Mouse (Mus musculus) left cerebral cortex, adult 9 months (tissue): Measurements from ENCODE around the gene Nfe2l2.

Experiments
- DNase-seq, 2 experiments: peaks; one replicate each; pipeline ENCODE4 v3.0.0; 2022; ENCODE audit warnings: low spot score in 2 of 2

Nfe2l2 gene

DNA sequence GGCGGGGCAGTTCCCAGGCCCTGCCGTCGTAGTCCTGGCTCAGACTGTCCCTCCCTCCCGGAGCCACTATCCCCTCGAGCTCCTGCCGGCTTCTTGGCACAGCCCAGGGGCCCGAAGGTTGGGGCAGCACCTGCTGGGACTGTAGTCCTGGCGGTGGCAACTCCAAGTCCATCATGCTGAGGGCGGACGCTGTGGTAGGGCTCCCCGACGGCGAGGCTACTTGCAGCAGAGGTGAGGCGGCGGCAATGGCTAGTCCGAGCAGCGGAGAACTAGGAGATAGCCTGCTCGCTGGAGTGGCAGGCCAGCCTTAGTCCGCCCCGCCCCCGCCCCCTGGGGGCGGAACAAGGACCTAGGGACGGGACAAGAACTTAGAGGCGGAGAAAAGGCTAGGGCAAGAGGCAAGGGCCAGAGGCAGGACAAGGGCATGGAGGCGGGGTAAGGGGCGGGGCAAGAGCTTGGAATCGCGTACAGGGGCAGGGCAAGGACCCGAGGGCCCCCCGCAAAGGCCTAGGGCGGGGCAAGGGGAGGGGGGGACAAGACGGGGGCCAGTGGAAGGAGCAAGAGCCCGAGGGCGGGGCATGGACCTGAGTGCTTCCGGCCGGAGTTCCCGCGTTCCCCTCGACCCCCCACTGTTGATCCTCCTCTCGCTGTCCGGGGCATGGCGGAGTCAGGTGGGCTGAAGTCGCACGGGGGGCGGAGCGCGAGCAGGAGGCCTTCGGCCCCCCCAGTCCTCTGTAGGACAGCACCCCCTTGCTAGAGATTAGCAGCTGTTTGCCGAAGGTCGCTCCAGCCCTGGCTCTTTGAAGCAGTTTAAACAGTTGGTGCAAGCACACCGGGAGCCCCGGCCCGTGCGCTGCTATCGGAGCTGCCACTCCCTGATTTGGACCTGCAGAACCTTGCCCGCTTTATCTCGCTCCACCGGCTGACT is at the start of gene Nfe2l2:
TSS of gene Nfe2l2 (minus strand) at position 408 of the 928 bp plus-strand sequence.
- peak; percentile 73 to 85 for DNase-seq

DNA sequence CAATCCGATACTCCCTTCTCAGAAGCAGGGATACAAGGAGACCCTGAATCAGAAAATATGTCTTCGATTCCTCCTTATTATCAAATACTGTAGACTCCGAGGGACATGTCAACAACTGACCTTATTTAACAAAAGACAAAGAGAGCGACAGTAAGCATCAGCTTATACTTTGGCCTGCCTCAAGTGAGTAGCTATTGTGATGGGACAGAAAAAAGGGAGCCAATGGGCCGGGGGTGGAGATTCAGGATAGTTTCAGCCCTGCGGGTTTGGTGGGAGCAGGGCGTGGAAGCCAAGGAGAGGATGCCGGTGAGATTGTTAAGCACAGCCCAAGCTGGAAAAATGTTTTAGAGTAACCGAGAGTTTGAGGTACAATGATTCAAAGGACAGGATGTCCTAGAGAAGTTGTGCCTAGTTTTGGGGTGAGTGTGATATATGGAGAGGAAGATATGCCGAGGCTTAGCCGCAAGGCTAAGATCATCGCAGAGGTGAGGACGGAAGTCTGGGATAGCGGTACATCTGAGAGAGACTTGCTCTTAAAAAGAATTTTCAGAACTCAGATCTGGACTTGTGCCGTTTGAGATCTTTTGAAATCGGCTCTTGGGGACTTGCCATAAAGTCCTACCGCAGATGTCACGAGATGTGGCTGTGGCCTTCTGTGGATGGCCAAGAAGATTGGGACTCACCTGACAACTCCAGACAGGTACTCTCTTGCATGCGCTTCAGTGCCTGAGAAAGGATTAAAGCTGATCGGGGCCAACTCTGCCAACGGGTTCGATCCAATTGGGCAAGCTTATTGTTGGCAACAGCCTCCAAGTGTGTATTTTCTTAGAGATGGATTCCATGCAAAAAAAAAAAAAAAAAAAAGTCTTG is 48.1 kb upstream of the Nfe2l2 start:
- DNase-seq = no peak

DNA sequence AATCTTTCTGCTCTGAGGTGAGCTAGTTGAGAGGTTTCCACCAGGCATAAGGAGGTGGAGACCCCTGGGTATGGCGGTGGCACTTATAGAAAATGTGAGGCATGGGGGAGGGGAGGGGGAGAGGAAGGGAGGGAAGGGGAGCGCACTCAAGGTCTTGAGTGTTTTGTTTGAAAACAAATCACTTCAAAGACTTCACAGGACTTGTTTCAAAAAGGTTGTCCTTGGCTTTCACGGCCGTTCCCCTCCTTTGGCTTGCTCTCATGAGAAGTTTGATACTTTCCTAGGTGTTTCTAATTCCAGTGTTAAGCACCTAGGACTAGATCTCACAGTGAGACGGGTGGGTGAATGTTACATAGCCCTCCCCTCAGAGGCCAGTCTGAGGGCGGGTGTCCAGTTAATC is 47.5 kb upstream of the Nfe2l2 start:
- DNase-seq = no peak

DNA sequence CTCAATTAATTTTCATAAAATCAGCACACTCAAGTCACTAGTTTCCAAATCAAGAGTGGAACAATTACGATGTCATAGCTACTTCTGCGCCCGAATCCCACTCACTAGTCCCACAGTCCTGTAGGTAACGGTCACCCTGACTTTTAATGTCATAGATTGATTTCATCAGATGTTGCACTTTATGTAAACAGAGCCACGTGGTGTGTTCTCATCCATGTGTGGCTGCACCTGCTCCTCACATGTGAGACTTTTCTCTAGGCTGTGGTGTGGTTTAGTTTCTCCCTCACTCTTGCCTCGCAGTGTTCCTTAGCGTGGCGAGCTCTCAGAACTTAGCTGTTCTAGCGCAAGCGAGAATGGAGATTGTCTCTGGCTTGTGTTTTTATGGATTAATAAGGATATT is 46.4 kb upstream of the Nfe2l2 start:
- no peak for DNase-seq

DNA sequence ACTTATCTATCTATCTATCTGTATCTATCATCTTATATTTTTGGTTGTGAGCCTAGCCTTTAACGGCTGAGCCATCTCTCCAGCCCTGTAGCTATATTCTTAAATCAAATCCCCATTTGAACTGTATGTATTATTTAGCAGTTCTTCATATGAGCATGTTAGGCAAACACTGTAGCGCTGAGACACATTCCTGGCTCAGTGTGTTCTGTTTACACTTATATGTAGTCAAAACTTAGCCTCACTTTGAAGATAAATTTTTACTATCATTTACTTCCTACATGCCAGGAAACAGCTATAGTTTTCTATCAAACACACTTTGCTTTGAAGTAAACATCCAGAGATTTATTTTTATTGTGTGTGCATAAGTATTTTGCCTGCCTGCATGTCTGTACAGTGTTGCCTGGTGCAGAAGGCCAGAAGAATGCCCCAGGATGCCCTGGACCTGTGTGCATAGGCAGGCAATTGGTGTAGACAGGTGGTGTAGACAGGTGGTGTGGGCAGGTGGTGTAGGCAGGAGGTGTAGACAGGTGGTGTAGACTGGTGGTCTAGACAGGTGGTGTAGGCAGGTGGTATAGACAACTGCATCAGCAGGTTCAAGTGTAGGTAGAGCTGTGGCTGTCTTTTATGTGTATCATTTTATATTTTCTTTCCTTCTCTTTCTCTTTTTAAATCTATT is 45.7 kb upstream of the Nfe2l2 start:
- DNase-seq = no peak

DNA sequence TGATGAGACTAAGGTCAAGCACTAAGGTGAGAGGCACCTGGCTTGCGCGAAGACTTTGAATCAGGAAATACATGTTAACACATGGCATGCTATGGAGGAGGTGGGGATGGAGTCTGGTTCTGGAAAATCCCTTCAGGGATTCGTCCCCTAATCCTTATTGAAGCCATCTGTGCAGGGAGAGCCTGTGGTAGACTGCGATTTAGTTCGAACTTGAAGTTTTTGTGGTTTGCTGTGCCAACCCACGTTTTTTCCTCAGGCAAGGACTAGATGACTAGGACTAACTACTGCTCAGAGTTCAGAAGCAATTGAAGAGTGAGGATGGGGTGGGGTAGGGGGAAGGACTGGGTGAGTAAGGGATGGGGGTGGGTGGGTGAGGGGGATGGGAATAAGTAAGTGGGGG is 44.4 kb upstream of the Nfe2l2 start:
- DNase-seq = no peak

DNA sequence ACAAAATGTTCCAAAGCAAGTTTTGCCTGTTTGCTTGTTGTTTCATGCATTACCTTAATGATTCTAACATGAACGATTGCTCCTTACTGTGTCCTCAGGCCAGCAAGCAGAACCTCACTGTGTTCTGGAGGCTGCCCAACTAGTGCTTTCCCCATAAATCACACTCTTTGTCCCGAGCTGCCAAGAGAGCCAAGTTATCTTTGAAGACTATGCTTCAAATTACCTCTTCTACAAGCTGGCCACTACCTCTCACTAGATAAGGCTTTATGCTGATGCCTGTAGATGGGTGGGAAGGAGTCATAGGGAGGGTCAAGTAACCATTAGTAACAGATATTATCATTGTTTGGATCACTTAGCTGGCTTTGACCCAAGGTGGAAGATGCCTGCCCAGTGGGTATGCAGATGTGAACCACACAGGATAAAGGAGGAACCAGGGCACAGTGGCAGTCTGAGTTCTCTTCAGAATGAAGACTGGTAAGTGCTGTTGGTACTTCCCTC is 32.6 kb upstream of the Nfe2l2 start:
- DNase-seq = no peak

DNA sequence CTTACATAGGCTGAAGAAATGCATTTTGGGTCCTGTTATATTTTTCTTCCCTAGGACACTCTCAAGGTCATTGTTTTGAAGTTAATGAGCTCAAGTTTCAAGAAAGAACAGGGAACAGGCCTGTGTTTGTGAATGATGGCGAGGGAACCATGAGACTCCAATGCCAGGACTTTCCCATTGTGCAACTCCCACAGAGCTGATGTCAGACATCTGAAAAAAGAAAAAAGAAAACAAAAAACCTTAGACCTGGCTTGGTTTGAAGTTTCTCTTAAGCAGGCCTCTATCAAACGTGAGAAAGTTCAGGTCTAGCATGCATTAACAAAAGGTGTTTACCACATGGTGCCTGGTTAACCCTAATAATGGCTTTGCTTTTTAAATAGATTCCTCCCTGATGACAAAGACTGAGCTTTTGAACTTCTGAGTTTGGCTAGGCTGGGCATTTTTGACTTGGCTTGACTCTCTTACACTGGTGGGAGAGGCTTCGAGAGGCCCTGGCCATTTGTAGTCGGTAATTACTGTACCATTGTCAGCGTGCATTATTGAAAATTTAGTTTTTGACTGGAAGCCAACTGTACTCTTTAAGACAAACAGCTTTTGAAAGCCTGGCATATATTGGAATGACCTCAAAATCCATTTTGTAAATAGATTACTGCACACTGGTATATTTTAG is 29.9 kb upstream of the Nfe2l2 start:
- no peak for DNase-seq

DNA sequence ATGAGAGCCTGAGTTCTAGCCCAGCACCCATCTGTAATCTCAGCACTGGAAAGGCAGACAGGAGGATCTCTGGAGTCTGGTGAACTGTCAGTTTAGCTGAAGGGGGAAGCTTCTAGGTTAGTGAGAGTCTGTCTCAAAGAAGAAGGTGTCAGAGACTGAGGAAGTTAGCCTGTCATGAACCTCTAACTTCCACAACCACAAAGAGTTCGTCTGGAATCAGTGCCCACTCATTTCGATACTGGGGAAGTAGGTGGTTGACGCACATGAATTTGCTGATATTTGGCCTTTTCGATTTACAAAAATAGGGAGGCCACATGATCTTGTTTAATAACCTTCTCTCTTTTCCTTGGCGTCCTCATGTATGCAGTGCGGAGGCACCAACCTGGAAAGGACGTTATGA is 28.7 kb upstream of the Nfe2l2 start:
- DNase-seq = no peak

DNA sequence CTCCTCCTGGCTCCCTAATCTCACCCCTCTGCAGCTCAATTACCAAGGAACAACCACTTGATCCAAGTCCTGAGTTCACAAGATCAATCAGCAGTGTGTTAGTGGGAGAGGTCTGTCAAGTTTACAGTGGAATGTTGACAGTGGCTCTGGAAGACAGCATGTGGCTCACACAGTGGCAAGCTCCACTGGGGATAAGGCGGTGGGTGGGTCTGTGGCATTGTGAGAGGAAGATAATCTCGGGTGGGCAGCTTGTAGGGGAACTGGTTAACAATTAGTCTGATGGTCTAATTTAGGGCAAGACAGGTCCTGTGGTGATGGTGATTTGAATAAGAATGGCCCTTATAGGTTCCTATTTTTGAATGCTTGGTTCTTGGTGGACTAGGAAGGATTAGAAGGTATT is 27.5 kb upstream of the Nfe2l2 start:
- DNase-seq = no peak

DNA sequence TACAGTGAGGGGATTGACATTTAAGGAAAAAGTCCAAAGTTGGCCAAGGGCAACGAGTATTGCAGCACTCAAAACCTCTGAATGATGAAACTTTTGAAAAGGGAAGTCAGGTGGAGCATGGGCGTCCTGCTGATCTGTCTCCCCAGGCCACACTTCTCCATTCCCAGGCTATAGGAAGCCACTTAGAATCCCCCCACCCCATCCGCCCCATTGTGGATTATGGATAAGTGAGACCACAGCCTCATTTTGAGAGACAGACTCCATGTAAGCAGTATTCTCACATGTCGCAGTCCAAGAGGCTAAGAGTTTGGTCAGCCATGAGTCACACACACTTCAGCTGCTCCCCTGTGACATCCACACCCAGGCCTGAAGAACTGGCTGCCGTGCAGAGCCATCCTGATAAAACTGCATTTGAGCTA is 26.8 kb upstream of the Nfe2l2 start:
- no peak for DNase-seq

DNA sequence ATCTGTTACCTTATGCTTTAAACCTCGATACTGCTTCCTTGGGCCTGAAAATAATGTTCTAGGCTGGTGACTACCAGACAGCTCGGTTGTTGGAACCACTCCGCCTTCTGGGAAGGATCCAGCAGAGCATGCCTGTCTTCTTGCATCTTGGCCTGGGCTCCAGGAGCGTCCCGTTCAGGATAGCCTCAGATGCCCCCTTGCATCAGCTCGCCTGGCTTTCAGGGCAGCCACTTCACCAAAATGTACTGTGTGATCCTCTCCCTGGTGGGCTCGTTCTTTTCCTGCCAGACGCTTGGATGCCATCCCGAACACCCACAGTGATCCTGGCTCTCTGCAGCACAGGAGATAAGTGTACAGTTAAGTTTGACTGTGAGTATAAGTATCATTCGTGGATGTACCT is 25.6 kb upstream of the Nfe2l2 start:
- no peak for DNase-seq

DNA sequence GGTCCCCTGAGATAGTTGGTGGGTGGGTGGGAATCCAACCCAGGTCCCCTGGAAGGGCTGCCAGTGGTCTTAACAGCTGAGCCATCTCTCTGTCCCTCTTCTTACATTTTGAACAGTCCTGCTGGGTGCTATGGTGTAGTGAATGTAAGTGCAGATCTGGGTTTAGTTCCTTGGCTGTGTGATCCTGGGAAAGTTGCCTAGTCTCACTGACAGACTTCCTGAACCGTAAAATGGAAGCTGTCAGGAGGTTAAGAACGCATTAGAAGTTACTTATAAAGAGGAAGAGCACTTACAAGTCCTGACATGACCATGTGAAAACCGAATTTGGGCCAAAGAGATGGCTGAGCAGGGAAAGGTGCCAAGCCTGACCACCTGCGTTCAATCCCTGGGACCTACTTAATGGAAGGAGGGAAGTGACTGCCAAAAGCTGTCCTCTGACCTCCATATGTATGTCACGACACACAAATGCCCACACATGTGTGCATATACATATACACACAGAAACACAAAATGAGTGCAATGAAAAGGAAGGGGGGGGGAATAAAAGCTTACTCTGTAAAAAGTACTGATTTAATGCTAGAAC is 20.5 kb upstream of the Nfe2l2 start:
- DNase-seq = no peak

DNA sequence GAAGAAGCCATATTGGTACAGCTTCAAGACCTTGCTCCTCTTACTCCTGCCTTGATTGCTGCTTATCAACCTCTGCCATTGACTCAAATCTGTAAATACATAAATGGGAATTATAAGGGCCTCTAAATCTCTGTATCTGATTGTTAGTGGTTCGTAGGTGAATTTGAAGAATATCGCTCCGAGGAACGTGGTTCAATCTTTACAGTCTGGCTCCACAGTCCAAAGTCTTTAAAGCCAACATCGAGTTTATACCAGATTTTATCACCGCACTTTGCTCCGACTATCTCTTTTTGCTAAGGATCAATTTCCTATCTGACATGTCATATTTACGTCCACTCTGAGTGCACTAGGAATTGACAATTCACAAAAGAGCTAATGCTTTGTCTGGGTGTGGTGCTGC is 19.0 kb upstream of the Nfe2l2 start:
- DNase-seq = no peak

DNA sequence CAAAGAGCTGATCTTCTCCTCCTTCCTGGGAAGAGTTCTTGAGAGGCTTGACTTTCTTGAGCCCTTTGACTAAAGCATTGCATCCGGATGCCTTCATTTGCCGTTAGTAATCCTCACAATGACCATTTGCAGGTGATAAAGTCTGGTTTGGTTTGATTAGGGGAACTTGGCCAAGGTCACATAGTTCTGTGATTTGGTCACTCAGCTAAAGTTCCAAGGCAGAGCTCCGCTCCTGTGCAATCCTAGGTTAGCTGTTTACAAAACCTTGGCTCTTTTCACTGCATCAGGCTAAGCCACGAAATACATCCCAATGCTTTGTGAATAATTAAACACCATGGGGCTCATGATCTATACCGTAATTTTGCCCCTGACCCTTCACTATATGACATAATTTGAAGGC is 18.5 kb upstream of the Nfe2l2 start:
- DNase-seq = no peak

DNA sequence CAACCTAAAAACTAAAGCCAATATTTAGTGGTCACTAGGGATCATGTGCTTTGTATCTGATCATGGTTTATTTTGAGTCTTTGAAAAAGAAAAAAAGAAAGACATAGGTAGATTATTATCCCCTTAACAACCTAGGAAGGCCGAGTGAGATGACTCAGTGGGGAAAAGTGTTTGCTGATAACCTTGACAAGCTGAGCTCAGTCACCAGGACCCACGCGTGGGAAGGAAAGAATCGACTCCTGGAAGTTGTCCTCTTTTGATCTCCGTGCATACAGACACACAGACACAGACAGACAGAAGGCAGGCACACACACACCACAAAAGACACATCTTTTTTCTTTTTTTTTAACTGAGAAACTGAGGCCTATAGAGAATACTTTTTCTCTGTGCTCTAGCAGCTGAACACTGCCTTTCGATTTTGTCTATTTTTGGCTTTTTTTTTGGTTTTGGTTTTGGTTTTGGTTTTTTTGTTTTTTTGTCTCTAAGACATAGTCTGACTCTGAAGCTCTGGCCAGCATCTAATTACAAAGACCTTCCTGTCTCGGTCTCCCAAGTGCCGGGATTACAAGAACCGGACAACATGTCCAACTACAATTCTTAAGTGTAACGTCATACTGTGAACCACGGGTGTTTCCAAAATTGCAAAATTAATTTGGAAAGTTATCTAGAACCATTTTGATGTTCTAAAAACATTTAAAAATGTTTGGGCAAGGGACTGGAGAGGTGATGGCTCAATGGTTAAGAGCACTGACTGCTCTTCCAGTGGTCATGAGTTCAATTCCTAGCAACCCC is 16.0 kb upstream of the Nfe2l2 start:
- DNase-seq = no peak

DNA sequence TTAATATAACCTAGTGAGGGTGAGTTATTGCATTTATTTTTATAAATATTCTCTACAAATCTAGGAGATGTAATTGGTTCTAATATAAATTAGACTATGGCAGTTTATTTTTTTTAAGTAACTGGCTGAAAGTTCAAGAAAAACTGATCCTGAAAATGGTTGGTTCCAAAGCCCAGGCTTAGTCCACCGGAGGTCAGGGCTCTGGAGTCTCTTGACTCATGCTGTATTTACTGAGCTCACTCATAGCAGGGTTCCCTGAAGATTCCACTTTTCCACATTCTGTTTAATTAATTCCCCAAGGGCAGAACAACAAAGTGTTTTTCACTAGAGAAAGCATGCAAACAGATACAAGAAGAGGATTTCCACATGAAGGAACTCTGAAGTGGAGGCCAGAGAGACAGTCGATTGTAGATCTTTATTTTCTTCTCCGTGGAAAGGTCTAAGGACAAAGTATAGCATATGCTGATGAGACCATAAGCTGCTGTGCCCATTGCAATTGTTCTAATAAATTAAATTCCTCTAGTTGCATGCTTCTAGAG is 15.0 kb upstream of the Nfe2l2 start:
- no peak for DNase-seq

DNA sequence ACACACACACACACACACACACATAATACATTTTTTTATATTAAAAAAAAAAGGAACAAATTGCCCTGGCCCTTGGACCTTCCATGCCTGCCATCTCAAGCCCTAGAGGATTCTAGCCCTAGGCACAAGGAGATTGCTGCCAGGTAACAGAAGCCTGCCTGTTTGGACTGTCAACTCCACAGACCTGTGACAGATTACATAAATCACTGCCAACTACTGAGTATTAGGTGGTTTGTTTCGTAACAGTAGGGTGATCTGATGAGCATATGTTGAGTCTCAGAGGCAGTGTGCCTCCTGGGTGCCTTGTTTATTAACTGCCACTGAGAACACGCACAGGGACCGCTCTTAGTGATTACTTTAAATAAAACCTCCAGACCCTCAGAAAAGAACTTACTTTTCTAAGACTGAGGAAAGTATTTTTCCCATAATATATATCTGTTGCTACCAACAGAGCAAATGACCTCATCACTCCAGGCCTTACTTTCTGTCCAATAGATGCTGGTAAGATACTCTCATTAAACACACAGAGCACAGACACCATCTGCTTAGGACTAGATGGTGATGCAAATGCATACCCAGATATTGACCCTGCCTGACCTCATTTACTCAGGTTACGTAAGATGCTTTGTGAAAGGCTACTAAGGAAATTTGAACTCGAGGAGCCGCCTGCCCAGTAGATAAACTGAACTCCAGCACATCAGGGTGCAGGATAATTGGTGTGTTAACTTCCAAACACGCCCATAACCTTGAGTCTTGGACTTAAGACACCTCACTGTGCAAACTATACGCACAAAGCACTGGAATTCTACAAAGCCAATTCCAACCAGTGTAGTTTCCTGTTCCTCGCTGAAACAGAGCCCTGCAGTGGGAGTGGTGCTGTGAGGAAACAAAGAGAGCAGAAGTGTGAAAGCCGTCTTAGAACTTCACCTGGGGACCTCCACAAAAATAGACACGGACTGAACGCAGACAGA is 11.9 kb upstream of the Nfe2l2 start:
- DNase-seq = no peak

DNA sequence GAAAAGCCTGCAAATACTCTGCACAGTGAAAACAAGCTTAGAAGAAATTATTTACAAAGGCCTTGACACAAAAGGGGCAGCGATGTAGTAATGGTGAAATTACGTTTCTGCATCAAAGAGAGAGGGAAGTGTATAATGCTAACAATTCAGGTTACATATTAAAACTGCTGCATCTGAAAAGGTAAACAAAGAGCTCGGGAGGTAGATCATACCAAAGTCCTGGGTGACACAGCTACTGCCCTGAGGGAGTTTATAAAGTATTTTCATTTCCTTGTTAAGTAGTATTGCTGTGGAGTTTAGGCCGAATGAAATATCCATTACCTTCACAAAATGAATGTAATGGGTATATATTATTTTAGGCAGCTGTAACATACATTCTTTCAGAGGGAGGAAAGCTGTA is 10.3 kb upstream of the Nfe2l2 start:
- DNase-seq = no peak
